Mouse (Mus musculus) kidney, adult 2 months (tissue): ENCODE data around the gene Nip7. TPM values are rescaled to one million over a fixed set of nuclear protein-coding genes. Genes with fewer than 3 reads are reported as not detected.
A peak's percentile ranks its signal among the peaks of the same experiment; 100 is the strongest.

Source experiments
- DNase-seq: peaks from one replicate; pipeline ENCODE4 v3.0.0; 2021
- H3K27ac ChIP-seq: fragments of 200-500 bp; 2 replicates; pipeline ENCODE4 v1.5.1; 2012; ENCODE audit warnings: low read depth, low read length, control low read depth, inconsistent platforms; ENCODE audit not compliant: insufficient read depth
- H3K27me3 ChIP-seq: fragments of 200-500 bp; replicated peaks from 2 replicates; pipeline ENCODE4 v1.6.1; 2012; ENCODE audit warnings: mild to moderate bottlenecking, moderate library complexity, low read length, inconsistent platforms; ENCODE audit not compliant: control insufficient read depth, insufficient read depth
- H3K36me3 ChIP-seq: fragments of 200-500 bp; 2 replicates; pipeline ENCODE4 v1.6.1; 2012; ENCODE audit warnings: mild to moderate bottlenecking, moderate library complexity, low read length, inconsistent platforms; ENCODE audit not compliant: control insufficient read depth, insufficient read depth
- H3K4me1 ChIP-seq: fragments of 200-500 bp; 2 replicates; pipeline ENCODE4 v1.6.1; 2011; ENCODE audit warnings: low read length; ENCODE audit not compliant: control insufficient read depth, insufficient read depth
- H3K4me3 ChIP-seq: fragments of 200-500 bp; 2 replicates; pipeline ENCODE4 v1.5.1; 2011; ENCODE audit warnings: mild to moderate bottlenecking, low read depth, low read length, control low read depth; ENCODE audit not compliant: insufficient read depth
- CTCF ChIP-seq: fragments of 200-500 bp; conservative IDR thresholded peaks from 2 replicates; pipeline ENCODE4 v1.5.1; 2011; ENCODE audit warnings: low read depth, mild to moderate bottlenecking, control low read depth, low read length, moderate library complexity, mixed read lengths; ENCODE audit not compliant: insufficient read depth, insufficient read length
- POLR2A ChIP-seq: fragments of 200-500 bp; IDR thresholded peaks from one replicate; pipeline ENCODE4 v1.6.1; 2011; ENCODE audit warnings: low read depth, low read length, control low read depth
- WGBS: fragments of 180-500 bp; shearing (Covaris S2); methylation state at CpG from one replicate; pipeline ENCODE4 v1.1.7; 2018; 5-methylcytosine and 5-hydroxymethylcytosine counted together
- polyA plus RNA-seq: library from polyadenylated mRNA; depleted of rRNA; stranded (reverse); fragments of >200 nt; gene quantifications from 2 replicates; pipeline ENCODE4 v1.2.3, GENCODE M21; 2012

Nip7 gene
- polyA plus RNA-seq, 1 experiment: 54.3 TPM

DNA sequence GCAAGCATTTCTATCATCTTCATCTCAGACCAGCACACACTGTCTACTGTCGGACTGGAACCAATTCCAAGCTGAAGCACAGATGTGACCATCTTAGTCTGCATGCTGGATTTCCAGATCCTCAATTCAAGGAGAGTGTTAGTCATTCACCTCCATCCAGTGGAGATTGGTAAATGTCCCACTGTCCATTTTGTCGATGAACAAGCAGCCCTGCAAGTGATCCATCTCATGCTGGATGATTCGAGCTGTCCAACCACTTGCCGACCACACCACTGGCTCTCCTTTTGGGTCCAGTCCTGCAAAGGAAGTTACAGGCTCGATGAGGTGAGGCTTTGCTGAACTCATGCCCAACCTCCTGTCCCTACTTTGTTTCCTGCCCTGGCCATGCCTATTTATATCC is 9.7 kb upstream of the Nip7 start:
- peaks cover 5% of the 10 kb centered on the region; the same call in 1 of the 2 replicates for H3K4me1 ChIP-seq
- TF ChIP-seq POLR2A (no peak), CTCF (no peak)
- peaks cover 7% of the 10 kb centered on the region for H3K36me3 ChIP-seq
- H3K4me3 ChIP-seq: no peak overlapping the region
- no peak overlapping the region for H3K27ac ChIP-seq
- 59% methylated on average over 5 of the region's 5 CpGs for WGBS
- DNase-seq: peak; percentile 22
- no peaks in the 10 kb centered on the region for H3K27me3 ChIP-seq

DNA sequence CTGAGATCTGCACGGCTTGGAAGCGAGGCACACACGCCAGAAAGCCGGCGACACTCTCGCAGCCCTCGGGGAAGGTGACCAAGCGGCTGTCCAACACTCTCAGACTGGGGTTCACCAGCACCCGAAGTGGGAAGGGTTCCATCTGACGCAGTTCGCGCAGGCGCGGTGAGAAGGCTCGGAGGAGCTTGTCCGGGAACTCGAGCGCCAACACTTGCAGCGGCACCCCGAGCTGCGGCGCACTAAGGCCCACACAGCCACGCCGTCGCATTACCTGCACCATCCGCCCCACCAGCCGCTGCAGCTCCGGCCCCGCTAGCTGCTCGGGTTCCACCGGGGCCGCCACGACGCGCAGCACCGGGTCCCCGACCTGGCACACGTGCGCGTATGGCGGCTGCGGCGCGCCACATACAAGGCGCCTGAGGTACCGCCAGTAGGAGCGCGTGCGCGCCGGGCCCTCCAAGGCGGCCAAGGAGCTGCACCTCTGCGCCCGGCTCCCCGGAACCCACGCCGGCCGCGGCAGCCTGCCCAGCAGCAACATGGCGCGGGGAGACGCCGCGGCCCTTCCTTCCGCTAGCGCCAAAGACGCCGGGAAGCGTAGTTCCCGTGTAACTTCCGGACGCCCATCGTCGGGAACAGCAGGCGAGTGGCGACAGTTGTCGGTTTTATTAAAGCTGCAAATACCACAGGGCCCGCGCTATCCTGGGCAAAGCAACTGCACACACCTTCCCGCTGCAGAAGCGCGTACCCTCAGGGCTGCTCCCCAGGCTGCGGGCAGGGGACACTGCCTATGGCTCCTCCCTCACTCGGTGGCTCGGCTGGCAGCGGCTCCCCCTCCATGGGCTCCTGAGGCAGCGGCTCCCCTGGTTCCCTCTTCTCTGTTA is 8.4 kb upstream of the Nip7 start, which contains the start of gene Pdf:
Gene Pdf, minus strand, starts transcription at position 554 of the 881 bp plus-strand sequence.
- Histone ChIP-seq H3K36me3 (peaks cover 7% of the 10 kb centered on the region), H3K4me3 (peak within 1 kb of the TSS; percentile 74), H3K4me1 (peaks cover 5% of the 10 kb centered on the region; the same call in 1 of the 2 replicates), H3K27ac (peak within 1 kb of the TSS; percentile 66), H3K27me3 (no peaks in the 10 kb centered on the region)
- TF ChIP-seq POLR2A (peak; percentile 47), CTCF (no peak)
- WGBS: under 1% methylated on average over 87 of the region's 87 CpGs
- DNase-seq: peak; percentile 86

DNA sequence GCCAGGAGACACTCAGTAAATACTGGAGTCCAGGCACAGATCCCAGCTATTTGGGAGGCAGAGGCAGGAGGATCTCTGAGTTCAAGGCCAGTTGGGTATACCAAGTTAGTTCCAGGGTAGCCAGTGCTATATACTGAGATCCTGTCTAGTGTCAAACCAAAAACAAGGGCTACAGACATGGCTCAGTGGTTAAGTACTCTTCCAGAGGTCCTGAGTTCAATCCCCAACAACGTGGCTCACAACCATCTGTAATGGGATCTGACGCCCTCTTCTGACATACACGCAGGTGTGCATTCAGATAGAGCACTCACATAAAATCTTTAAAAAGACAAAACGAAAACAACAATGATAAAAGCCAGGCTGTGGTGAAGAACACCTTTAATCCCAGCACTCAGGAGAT is 7.2 kb upstream of the Nip7 start:
- Histone ChIP-seq H3K4me1 (peaks cover 5% of the 10 kb centered on the region; the same call in 1 of the 2 replicates), H3K36me3 (peaks cover 3% of the 10 kb centered on the region; the same call in 1 of the 2 replicates), H3K4me3 (no peak overlapping the region), H3K27ac (no peak overlapping the region), H3K27me3 (no peaks in the 10 kb centered on the region)
- DNase-seq: no peak
- TF ChIP-seq CTCF (no peak), POLR2A (no peak)
- 89% methylated on average over 4 of the region's 4 CpGs for WGBS

DNA sequence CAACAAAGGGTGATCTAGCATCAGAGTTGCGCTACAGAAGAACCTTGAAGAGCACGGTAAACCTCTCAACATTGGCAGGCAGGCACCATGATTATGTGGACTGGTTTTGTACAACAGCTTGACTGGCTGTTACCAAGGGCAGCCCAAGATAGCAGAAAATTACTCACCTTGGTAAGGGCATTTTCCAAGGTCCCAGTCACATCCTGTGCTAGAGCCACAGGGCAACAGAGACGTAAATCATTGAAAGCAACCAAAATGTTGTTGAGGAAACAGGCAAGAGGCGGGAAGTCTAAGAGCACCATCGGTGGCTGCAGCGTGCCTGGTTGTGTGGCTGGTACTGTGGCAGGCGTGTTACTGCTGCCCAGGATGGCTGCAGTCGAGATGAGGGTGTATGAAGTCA is 4.6 kb upstream of the Nip7 start:
- peaks cover 5% of the 10 kb centered on the region; the same call in 1 of the 2 replicates for H3K4me1 ChIP-seq
- no peaks in the 10 kb centered on the region; the same call in 1 of the 2 replicates for H3K36me3 ChIP-seq
- TF ChIP-seq POLR2A (no peak), CTCF (no peak)
- no peaks in the 10 kb centered on the region for H3K27me3 ChIP-seq
- no peak for DNase-seq
- 94% methylated on average over 8 of the region's 8 CpGs for WGBS
- no peak overlapping the region for H3K27ac ChIP-seq
- no peak overlapping the region for H3K4me3 ChIP-seq

DNA sequence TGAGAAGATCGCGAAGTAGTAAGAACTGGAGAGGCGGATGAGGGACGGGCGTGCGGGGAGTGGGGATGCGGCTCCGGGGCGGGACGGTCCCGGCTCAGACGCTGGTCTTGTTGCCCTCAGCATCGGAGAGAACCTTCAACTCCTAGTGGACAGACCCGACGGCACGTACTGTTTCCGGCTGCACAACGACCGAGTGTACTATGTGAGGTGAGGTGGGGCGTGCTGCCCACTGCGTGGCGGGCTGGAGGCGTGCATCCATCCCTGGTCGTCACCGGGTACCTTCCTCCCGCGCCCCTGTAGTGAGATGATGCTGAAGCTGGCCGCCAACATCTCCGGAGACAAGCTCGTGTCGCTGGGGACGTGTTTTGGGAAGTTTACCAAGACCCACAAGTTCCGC is 294 bp downstream of the Nip7 start:
- TF ChIP-seq POLR2A (no peak), CTCF (no peak)
- peak overlapping the region; percentile 89 for H3K4me3 ChIP-seq
- peaks cover 3% of the 10 kb centered on the region; the same call in 1 of the 2 replicates for H3K4me1 ChIP-seq
- H3K27me3 ChIP-seq: no peaks in the 10 kb centered on the region
- H3K27ac ChIP-seq: no peak overlapping the region
- no peak for DNase-seq
- under 1% methylated on average over 33 of the region's 33 CpGs for WGBS
- no peaks in the 10 kb centered on the region for H3K36me3 ChIP-seq

DNA sequence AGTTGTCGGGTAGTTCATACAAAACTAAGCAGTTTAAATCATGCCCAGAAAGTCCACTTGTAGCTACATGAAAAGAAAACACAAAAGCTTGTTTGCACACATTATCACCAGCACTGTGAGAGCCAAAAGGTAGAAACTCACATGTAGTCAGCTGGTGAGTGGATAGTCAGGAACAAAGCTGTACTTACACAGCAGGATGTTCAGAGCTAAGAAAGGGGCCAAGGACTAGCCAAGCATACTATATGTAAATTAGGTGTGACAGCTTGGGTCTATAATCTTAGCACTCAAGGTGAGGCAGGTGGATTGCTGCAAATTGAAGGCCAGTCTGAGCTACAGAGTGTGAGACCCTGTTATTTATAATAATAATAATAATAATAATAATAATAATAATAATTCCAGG is 5.9 kb downstream of the Nip7 start:
- peaks cover 6% of the 10 kb centered on the region; the same call in 1 of the 2 replicates for H3K4me1 ChIP-seq
- WGBS: 91% methylated on average over 1 of the region's 1 CpGs
- no peaks in the 10 kb centered on the region for H3K36me3 ChIP-seq
- H3K27ac ChIP-seq: no peak overlapping the region
- H3K27me3 ChIP-seq: no peaks in the 10 kb centered on the region
- TF ChIP-seq POLR2A (no peak), CTCF (no peak)
- H3K4me3 ChIP-seq: no peak overlapping the region
- no peak for DNase-seq
